Comparison of ENCODE assay signal across 37 mouse cellular contexts in the genomic region with DNA sequence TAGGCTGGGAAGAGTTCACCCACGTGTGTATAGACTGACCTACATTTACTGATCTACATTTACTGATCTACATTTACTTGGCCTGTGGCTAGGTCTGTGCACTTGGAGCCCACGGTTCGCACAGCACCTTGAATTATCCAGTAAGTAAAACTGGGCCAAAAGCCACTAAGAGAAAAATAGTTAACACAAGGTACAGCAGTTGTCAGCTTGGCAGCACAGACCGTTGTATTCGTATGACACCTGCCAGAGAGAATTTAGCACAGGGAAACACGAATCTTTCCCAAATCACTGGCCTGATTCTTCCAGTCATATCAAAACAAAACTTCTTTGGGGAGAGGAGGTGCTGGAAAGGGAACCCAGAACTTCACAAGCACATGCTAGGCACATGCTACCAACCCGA. TPM values are rescaled to one million over a fixed set of nuclear protein-coding genes. Genes with fewer than 3 reads are reported as not detected.
"Had no signal": no experiment of that assay in that cellular context is flagged by ENCODE, and none has a peak within 500 bp of the region (broad histone marks: within the 10 kb centered on the region; RNA-seq: fewer than 3 reads in every experiment).

No protein-coding gene starts in this region.

- H3K36me3 ChIP-seq: heart, embryonic 13.5 days; heart, embryonic 15.5 days; hindbrain, embryonic 10.5 days; hindbrain, embryonic 12.5 days; hindbrain, embryonic 13.5 days; hindbrain, embryonic 15.5 days; intestine, embryonic 15.5 days; kidney, embryonic 15.5 days had no signal

- DNase-seq: heart, postnatal 14 days; kidney, adult 11 months; kidney, adult 18-20 months; kidney, adult 8-10 months; kidney, adult 9 months; kidney, postnatal 10 days; kidney, postnatal 36 days; kidney, postnatal 4 days; layer of hippocampus, adult 9-11 months; layer of hippocampus, postnatal 36 days had no signal

- H3K9ac ChIP-seq: heart, embryonic 13.5 days; heart, embryonic 15.5 days; hindbrain, embryonic 12.5 days; hindbrain, embryonic 13.5 days; hindbrain, embryonic 14.5 days; hindbrain, embryonic 15.5 days; intestine, embryonic 15.5 days; kidney, embryonic 15.5 days had no signal

- H3K27ac ChIP-seq: heart, embryonic 13.5 days; heart, embryonic 15.5 days; hindbrain, embryonic 10.5 days; hindbrain, embryonic 12.5 days; hindbrain, embryonic 13.5 days; hindbrain, embryonic 14.5 days; hindbrain, embryonic 15.5 days; hindbrain, postnatal 0 days; intestine, embryonic 15.5 days; kidney, embryonic 15.5 days; kidney, postnatal 0 days; layer of hippocampus, adult 2 months; left cerebral cortex, adult 2 months had no signal

- H3K4me3 ChIP-seq: heart, embryonic 13.5 days; heart, embryonic 15.5 days; hindbrain, embryonic 10.5 days; hindbrain, embryonic 12.5 days; hindbrain, embryonic 13.5 days; hindbrain, embryonic 15.5 days; intestine, embryonic 15.5 days; kidney, embryonic 15.5 days; layer of hippocampus, adult 2 months; left cerebral cortex, adult 2 months had no signal

- H3K27me3 ChIP-seq: intestine, embryonic 15.5 days had no signal

- ATAC-seq: hindbrain, embryonic 16.5 days; hindbrain, postnatal 0 days; inflammation-experienced regulatory T-cells, adult 6 months; intestine, embryonic 15.5 days; intestine, embryonic 16.5 days; intestine, postnatal 0 days had no signal

- H3K4me2 ChIP-seq: heart, embryonic 13.5 days; heart, embryonic 15.5 days; hindbrain, embryonic 12.5 days; hindbrain, embryonic 13.5 days; hindbrain, embryonic 14.5 days; hindbrain, embryonic 15.5 days; intestine, embryonic 15.5 days; kidney, embryonic 15.5 days had no signal

- H3K9me3 ChIP-seq: heart, embryonic 13.5 days; heart, embryonic 15.5 days; hindbrain, embryonic 10.5 days; hindbrain, embryonic 12.5 days; hindbrain, embryonic 13.5 days; hindbrain, embryonic 15.5 days; intestine, embryonic 15.5 days; kidney, embryonic 15.5 days had no signal

RNA-seq across cellular contexts. Expression of gene 6030445D17Rik, which starts 3.8 kb away (rescaled TPM):
- polyA plus RNA-seq: heart, embryonic 13.5 days; heart, embryonic 16.5 days; hindbrain, embryonic 11.5 days had no signal

RNA-seq across cellular contexts. Expression of gene Htr1d, which starts 35.0 kb away (rescaled TPM):
- total RNA-seq: heart, postnatal 10 days; heart, postnatal 14 days; heart, postnatal 25 days; heart, postnatal 36 days; heart, postnatal 4 days; hematopoietic stem cell, adult 5-6 weeks had no signal
- polyA plus RNA-seq: heart, embryonic 14.5 days; heart, postnatal 0 days; inflammation-experienced regulatory T-cells, adult 6 months; kidney, adult 2 months had no signal
